Mouse (Mus musculus): ENCODE results near the gene Sall2.
A peak's percentile ranks its signal among the peaks of the same experiment; 100 is the strongest.
"Not testable (repeated sequence)": the region's sequence is repeated elsewhere in the genome, so short reads cannot be mapped to it uniquely, and the experiment has no call there.

The Sall2 gene

GRCm38 (mm10) chr14:52327910-52328812 is at the start of gene Sall2:
Gene Sall2, minus strand, starts transcription at chr14:52328762.
- DNase-seq: peak in 1 of 2 experiments; percentile 29

GRCm38 (mm10) chr14:52368741-52369140 is 40.2 kb upstream of the Sall2 start:
- no peak for DNase-seq

DNA sequence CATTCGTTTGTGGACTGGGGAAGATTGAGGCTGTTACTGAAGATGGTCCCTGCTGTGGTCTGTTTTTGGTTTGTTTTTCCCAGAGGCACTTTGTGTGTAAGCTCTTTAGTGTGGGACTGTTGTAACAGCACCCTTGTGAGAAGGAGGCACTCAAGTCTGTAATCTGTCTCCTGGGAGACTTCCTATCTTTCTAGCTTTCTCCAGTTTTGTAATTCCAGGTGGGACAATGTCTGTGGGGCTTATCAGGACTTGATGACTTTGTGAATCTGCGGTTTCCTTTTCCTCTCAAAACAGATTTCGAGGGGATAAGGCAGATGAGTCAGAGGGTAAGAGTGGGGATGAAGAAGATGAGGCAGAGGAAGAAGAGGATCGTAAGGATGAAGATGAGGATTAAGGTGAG is 27.7 kb upstream of the Sall2 start, which contains the start of gene Olfr1513:
Gene Olfr1513 (minus strand): TSS at position 101 of the 400 bp plus-strand sequence.
- DNase-seq: no peak

GRCm38 (mm10) chr14:52339512-52339852 is 10.9 kb upstream of the Sall2 start:
- no peak for DNase-seq

GRCm38 (mm10) chr14:52338751-52339511 is 10.4 kb upstream of the Sall2 start:
- peak; percentile 80 to 87 for DNase-seq

GRCm38 (mm10) chr14:52332171-52332570 is 3.6 kb upstream of the Sall2 start:
- DNase-seq: no peak

DNA sequence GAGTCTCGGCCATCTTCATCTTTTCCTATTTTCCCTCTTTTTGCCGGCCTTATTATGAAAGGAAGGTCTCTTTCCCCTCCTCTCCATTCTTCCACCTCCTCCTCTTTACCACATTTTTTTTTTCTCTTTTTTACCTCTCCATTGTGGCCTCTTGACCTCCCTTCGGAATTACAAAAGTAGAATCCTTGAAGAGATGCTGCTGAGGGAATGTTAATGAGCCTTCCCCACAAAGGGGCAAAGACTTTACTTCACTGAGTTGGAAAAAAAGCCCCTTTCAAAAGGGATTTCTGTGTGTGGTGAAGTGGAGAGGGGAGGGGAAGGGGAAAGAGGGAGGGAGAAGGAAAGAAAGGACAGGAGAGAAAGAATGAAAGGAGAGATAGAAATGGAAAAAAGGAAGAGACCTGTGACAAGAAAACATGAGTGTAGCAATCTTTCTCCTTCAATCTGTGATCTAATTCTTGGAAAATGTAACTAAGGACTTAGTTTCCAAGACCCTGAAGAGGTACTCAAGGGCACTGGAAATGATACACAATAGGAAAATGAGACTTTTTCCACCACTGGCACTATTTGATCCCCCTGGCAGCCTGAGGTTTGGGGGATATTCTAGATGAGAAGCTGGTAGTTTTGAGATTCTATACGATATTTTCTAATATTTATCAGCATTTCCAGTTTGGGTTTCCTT is 2.6 kb upstream of the Sall2 start:
- no peak for DNase-seq

- no peak for DNase-seq
Observed at GRCm38 (mm10) chr14:52327375-52327901, 1.1 kb downstream of the Sall2 start.

DNA sequence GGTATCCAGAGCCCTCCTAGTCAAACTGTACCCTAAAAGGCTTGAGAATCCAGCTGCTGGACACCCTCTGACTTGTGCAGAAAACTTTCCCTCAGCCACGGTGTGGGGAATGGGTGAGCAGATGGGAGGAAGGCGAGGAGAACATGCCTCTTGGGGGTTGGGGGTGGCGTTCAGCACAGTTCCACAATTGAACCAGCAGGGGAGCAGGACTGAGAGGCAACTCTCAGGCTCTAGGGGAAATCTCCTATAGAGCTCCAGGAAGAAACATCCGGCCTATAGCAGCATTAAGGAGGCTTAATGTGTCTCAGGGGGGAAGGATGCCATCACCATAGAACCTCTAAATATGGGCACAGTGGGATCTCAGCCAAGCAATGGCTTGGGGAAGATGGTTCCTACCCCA is 2.7 kb downstream of the Sall2 start:
- peak in 1 of 2 experiments; percentile 9 for DNase-seq

GRCm38 (mm10) chr14:52319361-52319760 is 9.2 kb downstream of the Sall2 start:
- DNase-seq: peak in 1 of 2 experiments; percentile 29

GRCm38 (mm10) chr14:52316441-52317225 is 11.9 kb downstream of the Sall2 start:
- peak; percentile 54 to 66 for DNase-seq

DNA sequence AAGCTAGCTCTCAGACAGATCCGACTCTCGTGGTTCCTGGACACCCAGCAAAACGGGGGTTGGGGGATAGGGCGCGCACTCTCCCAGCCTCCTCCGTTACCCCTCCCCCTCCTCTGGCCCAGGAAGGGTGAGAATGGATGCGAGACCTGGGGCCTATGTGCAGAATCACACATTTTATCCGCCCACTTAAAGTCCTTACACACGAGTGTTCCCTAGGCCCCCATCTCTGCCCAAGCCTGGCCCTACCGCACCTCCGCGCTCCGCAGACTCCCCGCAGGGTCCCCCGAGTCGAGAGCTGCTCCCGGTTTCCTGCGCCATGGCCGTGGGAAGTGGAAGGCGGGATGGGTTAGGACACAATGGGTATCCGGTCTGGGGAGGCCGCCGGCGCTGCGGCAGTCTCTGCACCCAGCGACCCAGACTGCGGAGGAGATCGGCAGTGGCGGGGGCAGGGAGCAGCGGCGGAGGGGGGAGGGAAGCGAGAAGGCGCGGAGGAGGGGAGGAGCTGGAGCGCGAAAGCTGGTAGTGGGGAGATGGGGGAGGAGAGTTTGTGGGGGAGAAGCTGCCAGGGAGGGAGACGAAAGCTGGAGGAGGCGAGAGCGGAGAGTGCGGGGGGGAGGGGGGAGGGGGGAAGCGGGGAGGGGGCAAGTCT is 12.6 kb downstream of the Sall2 start:
- peak; percentile 88 to 91 for DNase-seq

- DNase-seq: peak in 1 of 2 experiments; percentile 30
Observed at GRCm38 (mm10) chr14:52315283-52315780, 13.2 kb downstream of the Sall2 start.

GRCm38 (mm10) chr14:52314808-52315150 is 13.8 kb downstream of the Sall2 start:
- DNase-seq: peak in 1 of 2 experiments; percentile 24

DNA sequence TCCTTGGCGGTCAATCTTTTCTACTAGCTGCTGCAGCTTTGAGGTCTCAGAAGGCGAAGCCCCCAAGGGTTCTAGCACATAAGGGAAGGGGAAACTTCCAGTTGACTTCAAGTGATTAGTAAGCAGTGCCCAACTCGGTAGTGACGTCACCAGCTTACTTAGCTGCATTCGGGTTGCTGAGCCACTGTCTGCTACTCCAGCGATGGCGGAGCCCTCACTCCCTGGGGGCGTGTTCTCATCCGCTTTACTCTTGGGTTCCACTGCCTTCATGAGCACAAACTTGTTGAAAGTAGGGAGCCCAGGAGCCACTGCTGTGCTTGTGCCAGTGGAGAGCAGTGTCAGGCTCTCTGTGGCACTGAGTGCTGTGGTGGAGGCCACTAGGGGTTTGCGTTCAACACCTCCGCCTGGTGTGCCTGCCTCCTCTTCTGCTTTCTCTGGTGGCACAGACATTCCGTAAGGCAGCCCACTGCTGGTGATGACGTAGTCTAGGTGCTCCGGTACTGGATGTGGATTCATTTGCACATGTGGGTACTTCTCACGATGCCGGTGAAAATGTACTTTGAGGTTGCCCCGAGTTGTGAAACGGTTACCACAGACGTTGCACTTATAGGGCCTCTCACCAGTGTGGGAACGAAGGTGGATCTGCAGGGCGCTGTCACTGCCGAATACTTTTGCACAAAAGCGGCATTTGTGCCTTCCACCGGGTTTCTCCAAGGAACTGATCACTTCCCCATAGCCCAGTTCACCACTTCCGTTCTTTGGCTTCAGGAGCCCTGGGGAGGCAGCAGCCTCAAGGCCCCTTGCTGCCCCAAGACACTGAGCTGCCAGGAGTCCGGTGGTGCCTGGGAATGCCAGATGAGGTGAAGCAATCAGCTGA is 14.4 kb downstream of the Sall2 start:
- DNase-seq: peak in 1 of 2 experiments; percentile 8

- no peak for DNase-seq
Observed at GRCm38 (mm10) chr14:52310906-52311305, 17.7 kb downstream of the Sall2 start.

- peak in 1 of 2 experiments; percentile 31 for DNase-seq
Observed at GRCm38 (mm10) chr14:52310343-52310742, 18.2 kb downstream of the Sall2 start.

DNA sequence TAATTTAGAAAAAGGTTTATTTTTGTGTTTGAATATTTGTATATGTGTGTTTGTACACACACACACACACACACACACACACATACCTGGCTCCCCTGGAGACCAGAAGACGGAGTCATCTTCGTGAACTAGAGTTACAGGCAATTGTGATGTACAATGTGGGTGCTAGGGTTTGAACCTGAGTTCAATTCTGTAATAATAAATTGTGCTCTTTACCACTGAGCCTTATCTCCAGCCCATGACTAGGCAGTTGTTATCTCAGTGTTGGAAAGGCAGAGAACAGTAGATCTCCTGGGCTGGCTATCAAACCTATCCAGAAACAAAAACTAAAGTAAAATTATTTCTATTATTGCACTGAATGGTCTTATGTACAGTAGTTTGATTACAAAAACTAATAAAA is 22.5 kb downstream of the Sall2 start:
- DNase-seq: no peak

- peak; percentile 93 to 95 for DNase-seq
Observed at GRCm38 (mm10) chr14:52304644-52305271, 23.8 kb downstream of the Sall2 start, which contains the start of gene Mettl3. Gene Mettl3, minus strand, starts transcription at chr14:52305128.

DNA sequence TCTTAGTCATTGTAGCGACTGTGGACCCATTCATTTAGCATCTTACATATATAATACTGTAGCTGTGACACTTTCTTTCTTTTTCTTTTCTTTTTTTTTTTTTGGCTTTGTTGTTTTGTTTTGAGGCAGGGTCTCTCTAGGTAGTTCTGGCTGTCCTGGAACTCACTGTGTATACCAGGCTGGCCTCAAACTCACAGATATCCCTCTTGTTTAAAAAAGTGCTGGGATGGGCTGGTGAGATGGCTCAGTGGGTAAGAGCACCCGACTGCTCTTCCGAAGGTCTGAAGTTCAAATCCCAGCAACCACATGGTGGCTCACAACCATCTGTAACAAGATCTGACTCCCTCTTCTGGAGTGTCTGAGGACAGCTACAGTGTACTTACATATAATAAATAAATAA is 25.0 kb downstream of the Sall2 start:
- DNase-seq: not testable (repeated sequence)
